Mouse (Mus musculus): ENCODE measurements around the gene 1700029P11Rik.

DNA sequence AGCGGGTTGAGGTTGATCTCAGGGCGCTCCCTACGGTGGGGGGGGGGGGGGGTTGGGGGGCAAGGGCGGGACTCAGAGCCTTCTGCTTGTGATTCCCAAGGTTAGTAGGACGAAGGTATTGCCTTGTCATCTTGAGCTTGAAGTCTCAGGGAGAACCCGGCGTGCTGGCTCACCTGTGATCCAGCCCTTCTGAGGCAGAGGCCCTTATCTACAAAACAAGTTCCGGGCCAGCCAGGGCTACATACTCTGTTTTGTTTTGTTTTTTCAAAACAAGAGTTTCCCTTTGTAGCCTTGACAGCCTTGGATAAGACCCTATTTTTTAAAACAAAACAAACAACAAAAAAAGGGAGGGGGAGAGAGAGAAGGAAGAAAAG is 19.3 kb upstream of the 1700029P11Rik start:
- TF ChIP-seq CTCF (IDR thresholded peaks at IDR 0.05) (no peak), EP300 (IDR thresholded peaks at IDR 0.05) (no peak)

Data from lung, postnatal 0 days (tissue).